Mouse (Mus musculus) embryonic fibroblast, embryonic 13.5 days (primary cell): ENCODE measurements around the gene Nub1.

ENCODE experiments used
- CTCF ChIP-seq: IDR thresholded peaks from 2 replicates; pipeline ENCODE4 v1.5.1; 2011; ENCODE audit warnings: mild to moderate bottlenecking, control low read depth, low read length, moderate library complexity, borderline replicate concordance; ENCODE audit not compliant: insufficient read depth
- POLR2A ChIP-seq: IDR thresholded peaks from 2 replicates; pipeline ENCODE4 v1.6.1; 2011; ENCODE audit warnings: low read depth, mild to moderate bottlenecking, control low read depth, low read length, moderate library complexity

GRCm38 (mm10) chr5:24654491-24654890 is 30.8 kb upstream of the Nub1 start:
- no peak for TF ChIP-seq CTCF
- no peak for TF ChIP-seq POLR2A
